Comparison of ENCODE assay signal across 9 mouse cellular contexts in genomic region chr11:98394301-98394700, GRCm38 (mm10). TPM values are rescaled to one million over a fixed set of nuclear protein-coding genes. Genes with fewer than 3 reads are reported as not detected.
DNase-seq lines count a peak whose midpoint lies in the region; ATAC-seq and TF ChIP-seq lines count a peak whose summit lies in the region.
"Had no signal": no experiment of that assay in that cellular context is flagged by ENCODE, and none has a peak within 500 bp of the region (broad histone marks: within the 10 kb centered on the region; RNA-seq: fewer than 3 reads in every experiment).

No protein-coding gene starts in this region.

- no peak for TF ChIP-seq RAD21 in CH12.LX (IDR thresholded peaks at IDR 0.05; ENCODE audit: low read depth, low read length)

- ATAC-seq in heart, embryonic 14.5 days (ENCODE audit: insufficient number of reproducible peaks, insufficient read depth, low FRiP score, low read depth) = peak; percentile 57
- ATAC-seq in erythroblast, adult 5-6 weeks (replicated peaks; ENCODE audit: low FRiP score, poor library complexity, severe bottlenecking) = no peak

- dilution Hi-C loops in CH12.LX (cut with MboI; ENCODE audit: extremely low pct_ligation_motif_present, extremely low pct_unique_long_range_greater_than_20kb, low sequenced_read_pairs) = no loop called here

- no peak overlapping the region for H3K27ac ChIP-seq in CH12.LX (ENCODE audit: insufficient read depth, low read depth)
- peak overlapping the region; percentile 98 to 99 for H3K27ac ChIP-seq in heart, embryonic 14.5 days (replicated peaks in 1 of 2; ENCODE audit: control insufficient read depth in 1 of 2, insufficient read depth in 1 of 2, low read depth in 2 of 2, low read length in 2 of 2)

- H3K79me2 ChIP-seq in CH12.LX (replicated peaks; ENCODE audit: control insufficient read depth, extremely low read depth, insufficient read depth, poor library complexity, severe bottlenecking) = no peaks in the 10 kb centered on the region

- DNase-seq in gastrocnemius, adult 18-20 months (ENCODE audit: low spot score) = peak; percentile 63
- DNase-seq in gastrocnemius, postnatal 4 days (ENCODE audit: low spot score in 2 of 2) = no peak
- DNase-seq in CH12.LX (ENCODE audit: extremely low read depth) = no peak
- DNase-seq in kidney, postnatal 25 days = peak; percentile 51 to 55
- no peak for DNase-seq in right cerebral cortex, postnatal 14 days
- no peak for DNase-seq in thymus, postnatal 25 days
- DNase-seq: lung, postnatal 14 days had no signal

- whole genome bisulfite sequencing in heart, embryonic 14.5 days = 9% methylated on average over 6 of the region's 6 CpGs

- no peaks in the 10 kb centered on the region for H3K9me3 ChIP-seq in CH12.LX (replicated peaks; ENCODE audit: low read length)
- H3K9me3 ChIP-seq in heart, embryonic 14.5 days (ENCODE audit: control insufficient read depth, low read length) = no peaks in the 10 kb centered on the region

- TF ChIP-seq CTCF in CH12.LX (conservative IDR thresholded peaks at IDR 0.05 in 1 of 2, IDR thresholded peaks at IDR 0.05 in 1 of 2; ENCODE audit: low read depth in 2 of 2, low read length in 2 of 2) = no peak

- no peak overlapping the region for H3K4me3 ChIP-seq in CH12.LX (replicated peaks in 1 of 3; ENCODE audit: low read depth in 2 of 3, low read length in 2 of 3, poor library complexity in 1 of 3)
- no peak overlapping the region; a peak in 1 of 4 replicates for H3K4me3 ChIP-seq in heart, embryonic 14.5 days (ENCODE audit: control insufficient read depth in 1 of 2, insufficient read depth in 1 of 2, low read depth in 1 of 2, low read length in 2 of 2)

- in situ Hi-C loops in CH12.LX (cut with MboI; ENCODE audit: low pct_ligation_motif_present, low pct_unique_long_range_greater_than_20kb, low sequenced_read_pairs) = loop anchor here (5.0 kb wide), 1 partner anchor 37 kb away; the partner anchor contains the start of gene Stard3

- H3K4me1 ChIP-seq in CH12.LX (ENCODE audit: control insufficient read depth in 1 of 2, insufficient read depth in 2 of 2) = peaks cover 15 to 59% of the 10 kb centered on the region in 2 experiments
- peaks cover 43 to 52% of the 10 kb centered on the region in 2 experiments for H3K4me1 ChIP-seq in heart, embryonic 14.5 days (ENCODE audit: control insufficient read depth in 2 of 2, insufficient read depth in 2 of 2, low read length in 2 of 2)

- peaks cover 0 to 6% of the 10 kb centered on the region in 2 experiments for H3K36me3 ChIP-seq in CH12.LX (replicated peaks in 1 of 2; ENCODE audit: control insufficient read depth in 1 of 2, insufficient read depth in 1 of 2, low read length in 1 of 2)
- peaks cover 12% of the 10 kb centered on the region for H3K36me3 ChIP-seq in heart, embryonic 14.5 days (ENCODE audit: control insufficient read depth, insufficient read depth, low read length)

- no peak overlapping the region for H3K4me2 ChIP-seq in CH12.LX (ENCODE audit: insufficient read depth, low read depth, poor library complexity, severe bottlenecking)
- H3K4me2 ChIP-seq in heart, embryonic 14.5 days (ENCODE audit: low read length) = peak overlapping the region; percentile 41

- no peak overlapping the region for H3K9ac ChIP-seq in CH12.LX (ENCODE audit: insufficient read depth, low read depth)
- peak overlapping the region; percentile 64; the same call in 1 of the 2 replicates for H3K9ac ChIP-seq in heart, embryonic 14.5 days (ENCODE audit: low read length)

- no peaks in the 10 kb centered on the region for H3K27me3 ChIP-seq in CH12.LX (replicated peaks)
- no peaks in the 10 kb centered on the region for H3K27me3 ChIP-seq in heart, embryonic 14.5 days (ENCODE audit: control insufficient read depth, insufficient read depth, low read length)

- TF ChIP-seq EP300 in CH12.LX (IDR thresholded peaks at IDR 0.05; ENCODE audit: low read length) = no peak

- TF ChIP-seq POLR2A in CH12.LX (IDR thresholded peaks at IDR 0.05; ENCODE audit: low read depth, low read length) = no peak

TF ChIP-seq in CH12.LX, 34 proteins besides CTCF, POLR2A, EP300 and RAD21:
- TF ChIP-seq IRF4 (IDR thresholded peaks at IDR 0.05; ENCODE audit: low read depth, low read length) = 0 out of 2 replicates have a peak, but pooled peaks have one; percentile 4
- TF ChIP-seq MAZ (IDR thresholded peaks at IDR 0.05; ENCODE audit: low read depth, low read length) = no peak
- TF ChIP-seq ETS1 (conservative IDR thresholded peaks at IDR 0.05; ENCODE audit: low read depth, low read length) = no peak
- TF ChIP-seq HCFC1 (IDR thresholded peaks at IDR 0.05; ENCODE audit: low read depth, low read length) = no peak
- no peak for TF ChIP-seq TCF12 (IDR thresholded peaks at IDR 0.05; ENCODE audit: low read depth, low read length)
- no peak for TF ChIP-seq TBP (conservative IDR thresholded peaks at IDR 0.05; ENCODE audit: low read depth, low read length)
TF ChIP-seq in CH12.LX: peak in this region for 1.

RNA-seq across cellular contexts. Expression of gene Pgap3, which starts 6.0 kb away (rescaled TPM):
- total RNA-seq in gastrocnemius, adult 18-20 months (2021) = 1 to 10 TPM; 2.3 to 3.7 TPM
- total RNA-seq in gastrocnemius, postnatal 4 days (2021) = 1 to 10 TPM; 4.6 to 5.6 TPM
- total RNA-seq in CH12.LX (2012; rRNA removed) (6.9 and 7.1 TPM in 2 replicates), CH12.LX (2014; rRNA removed) (2.4 and 3.3 TPM in 2 replicates)
- polyA plus RNA-seq in CH12.LX (2012; ENCODE audit: insufficient read length, low read depth) = 6.5 and 7.1 TPM in 2 replicates
- 14.2 and 15.5 TPM in 2 replicates for polyA plus RNA-seq in heart, embryonic 14.5 days (2014; fragmentation: Nextera tagmentation; extraction: Ambion mirVana)
- total RNA-seq in erythroblast, adult 5-6 weeks (2015; ENCODE audit: low replicate concordance) = not detected in 2 replicates
- total RNA-seq in erythroblast, adult 5-6 weeks (2017; ENCODE audit: low replicate concordance) = 0.56 TPM in 1 of 2 replicates, not detected in the other

RNA-seq across cellular contexts. Expression of gene Pnmt, which starts 8.1 kb away (rescaled TPM):
- 1 to 10 TPM; 1.2 to 8.2 TPM for total RNA-seq in gastrocnemius, adult 18-20 months (2021)
- under 1 TPM in 1 of 2 experiments, not detected in 1; 0.71 TPM for total RNA-seq in gastrocnemius, postnatal 4 days (2021)
- total RNA-seq in CH12.LX (2012; rRNA removed) (not detected in 2 replicates), CH12.LX (2014; rRNA removed) (not detected in 2 replicates)
- polyA plus RNA-seq in CH12.LX (2012; ENCODE audit: insufficient read length, low read depth) = not detected in 2 replicates
- polyA plus RNA-seq in heart, embryonic 14.5 days (2014; fragmentation: Nextera tagmentation; extraction: Ambion mirVana) = 0.70 and 0.86 TPM in 2 replicates
- not detected in 2 replicates for total RNA-seq in erythroblast, adult 5-6 weeks (2015; ENCODE audit: low replicate concordance)
- total RNA-seq in erythroblast, adult 5-6 weeks (2017; ENCODE audit: low replicate concordance) = not detected in 2 replicates

RNA-seq across cellular contexts. Expression of gene Tcap, which starts 10.7 kb away (rescaled TPM):
- total RNA-seq in gastrocnemius, adult 18-20 months (2021) = 1,000 to 10,000 TPM; 3,864 to 4,194 TPM
- 100 to 1,000 TPM; 447 to 769 TPM for total RNA-seq in gastrocnemius, postnatal 4 days (2021)
- total RNA-seq in CH12.LX (2012; rRNA removed) = 0.50 TPM in 1 of 2 replicates, not detected in the other
- not detected in 2 replicates for total RNA-seq in CH12.LX (2014; rRNA removed)
- polyA plus RNA-seq in CH12.LX (2012; ENCODE audit: insufficient read length, low read depth) = not detected in 2 replicates
- polyA plus RNA-seq in heart, embryonic 14.5 days (2014; fragmentation: Nextera tagmentation; extraction: Ambion mirVana) = 169 and 178 TPM in 2 replicates
- total RNA-seq in erythroblast, adult 5-6 weeks (2015; ENCODE audit: low replicate concordance) = not detected in 2 replicates
- not detected in 2 replicates for total RNA-seq in erythroblast, adult 5-6 weeks (2017; ENCODE audit: low replicate concordance)

RNA-seq across cellular contexts. Expression of gene Erbb2, which starts 18.0 kb away (rescaled TPM):
- total RNA-seq in gastrocnemius, adult 18-20 months (2021) = 1 to 10 TPM; 1.1 to 1.7 TPM
- total RNA-seq in gastrocnemius, postnatal 4 days (2021) = 10 to 100 TPM; 19.6 to 23.5 TPM
- total RNA-seq in CH12.LX (2012; rRNA removed) (0.08 and 0.17 TPM in 2 replicates), CH12.LX (2014; rRNA removed) (not detected in 2 replicates)
- 0.06 TPM in 1 of 2 replicates, not detected in the other for polyA plus RNA-seq in CH12.LX (2012; ENCODE audit: insufficient read length, low read depth)
- polyA plus RNA-seq in heart, embryonic 14.5 days (2014; fragmentation: Nextera tagmentation; extraction: Ambion mirVana) = 54.5 and 55.1 TPM in 2 replicates
- 0.21 TPM in 1 of 2 replicates, not detected in the other for total RNA-seq in erythroblast, adult 5-6 weeks (2015; ENCODE audit: low replicate concordance)
- 0.28 TPM in 1 of 2 replicates, not detected in the other for total RNA-seq in erythroblast, adult 5-6 weeks (2017; ENCODE audit: low replicate concordance)

RNA-seq across cellular contexts. Expression of gene Stard3, which starts 36.1 kb away (rescaled TPM):
- total RNA-seq in gastrocnemius, adult 18-20 months (2021) = 10 to 100 TPM; 11.1 to 13.6 TPM
- total RNA-seq in gastrocnemius, postnatal 4 days (2021) = 10 to 100 TPM; 14.1 to 16.9 TPM
- total RNA-seq in CH12.LX (2012; rRNA removed) = 39.6 and 44.4 TPM in 2 replicates
- total RNA-seq in CH12.LX (2014; rRNA removed) = 28.4 and 33.9 TPM in 2 replicates
- 28.9 and 31.7 TPM in 2 replicates for polyA plus RNA-seq in CH12.LX (2012; ENCODE audit: insufficient read length, low read depth)
- 33.1 and 35.4 TPM in 2 replicates for polyA plus RNA-seq in heart, embryonic 14.5 days (2014; fragmentation: Nextera tagmentation; extraction: Ambion mirVana)
- 8.5 and 9.2 TPM in 2 replicates for total RNA-seq in erythroblast, adult 5-6 weeks (2015; ENCODE audit: low replicate concordance)
- total RNA-seq in erythroblast, adult 5-6 weeks (2017; ENCODE audit: low replicate concordance) = 2.8 and 6.0 TPM in 2 replicates

Comparison
In these comparisons a context has a peak if more than half of its experiments do, and no peak if none do; other contexts are left out.
1. DNase-seq: peak in gastrocnemius, adult 18-20 months (single experiment) and kidney, postnatal 25 days (2 of 2); none in gastrocnemius, postnatal 4 days (0 of 2), CH12.LX (single experiment), right cerebral cortex, postnatal 14 days (single experiment) and thymus, postnatal 25 days (single experiment).
2. RNA of gene Tcap, which starts 10.7 kb away (total RNA-seq): 3,864 to 4,194 TPM in gastrocnemius, adult 18-20 months and 447 to 769 TPM in gastrocnemius, postnatal 4 days; 0.50 TPM in CH12.LX and not detected in erythroblast, adult 5-6 weeks; every median in the first group is over 100 times any median in the second.